Mouse (Mus musculus) adrenal gland, postnatal 14 days (tissue): ENCODE measurements around the gene Srprb. TPM values are rescaled to one million over a fixed set of nuclear protein-coding genes. Genes with fewer than 3 reads are reported as not detected.
A peak's percentile ranks its signal among the peaks of the same experiment; 100 is the strongest.
"Not testable (repeated sequence)": the region's sequence is repeated elsewhere in the genome, so short reads cannot be mapped to it uniquely, and the experiment has no call there.

Experiments used
- DNase-seq: peaks from one replicate; pipeline ENCODE4 v3.0.0; 2021; ENCODE audit warnings: mixed read lengths
- total RNA-seq: library from RNA; stranded (reverse); gene quantifications from 2 replicates; pipeline ENCODE4 v1.2.3, GENCODE M21; 2021

Srprb gene
- total RNA-seq, 1 experiment from 2014 or later, result 27.0 TPM

DNA sequence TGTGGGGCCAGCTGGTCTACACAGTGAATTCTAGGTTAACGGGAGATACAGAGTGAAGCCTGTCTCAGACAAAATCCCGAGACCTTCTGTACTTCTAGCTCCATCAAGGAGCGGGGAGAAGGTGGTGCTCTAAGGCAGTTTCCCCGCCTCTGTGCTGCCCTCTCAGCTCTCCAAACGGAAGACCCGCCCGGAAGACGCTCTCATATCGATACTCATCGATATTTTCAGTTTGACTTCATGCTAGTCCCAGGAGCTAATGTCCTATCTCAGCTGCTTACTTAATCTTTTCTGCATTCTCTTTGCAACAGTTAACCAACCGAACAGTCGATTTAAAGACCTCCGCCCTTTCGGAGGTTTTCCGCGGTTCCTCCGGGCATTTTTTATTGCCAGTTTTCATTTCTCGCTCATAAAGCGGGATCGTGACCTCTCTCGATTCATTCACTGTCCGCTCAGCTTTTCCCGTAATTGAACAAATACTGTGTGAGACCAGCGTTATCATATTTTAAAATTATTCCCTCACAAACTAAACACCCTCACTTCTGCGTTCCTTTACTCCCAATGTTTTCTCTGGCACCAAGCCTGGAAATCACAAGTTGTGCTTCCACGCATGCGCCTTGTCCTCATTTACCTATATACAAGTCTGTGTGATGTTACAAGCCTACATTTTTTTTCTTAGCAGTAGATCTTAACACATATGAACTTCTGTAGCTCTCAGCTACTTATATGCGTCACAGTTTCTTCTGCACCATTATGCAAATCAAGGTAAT is 10.9 kb upstream of the Srprb start:
- DNase-seq, result no peak

DNA sequence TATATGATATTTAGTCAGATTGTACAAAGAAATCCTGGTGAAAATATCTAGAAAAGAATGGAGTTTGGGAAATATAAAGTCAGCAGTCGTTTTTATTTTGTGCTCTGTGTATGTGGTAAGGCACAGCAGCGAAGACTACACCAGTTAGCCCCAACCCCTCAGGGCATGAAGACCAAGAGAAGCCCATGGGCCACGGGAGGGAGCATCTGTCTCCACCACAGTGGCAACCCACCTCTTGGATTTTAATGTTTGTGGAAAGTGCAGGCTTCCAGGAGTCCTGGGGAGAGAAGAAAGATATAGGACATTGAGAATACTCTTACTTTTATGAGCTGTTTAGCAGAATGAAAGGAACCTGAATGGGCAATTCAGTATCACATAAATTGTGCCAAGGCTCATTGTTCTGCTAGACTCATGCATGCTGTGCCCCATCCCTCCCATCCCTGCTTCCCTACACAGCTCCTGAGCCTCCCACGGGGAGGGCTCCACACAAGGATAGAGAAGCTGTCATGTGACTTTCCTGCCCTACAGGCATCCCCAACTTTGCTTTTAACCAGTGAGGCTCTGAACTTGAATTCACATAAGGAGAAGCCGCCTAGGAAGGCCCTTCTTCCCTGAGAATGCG is 7.0 kb upstream of the Srprb start:
- no peak for DNase-seq

DNA sequence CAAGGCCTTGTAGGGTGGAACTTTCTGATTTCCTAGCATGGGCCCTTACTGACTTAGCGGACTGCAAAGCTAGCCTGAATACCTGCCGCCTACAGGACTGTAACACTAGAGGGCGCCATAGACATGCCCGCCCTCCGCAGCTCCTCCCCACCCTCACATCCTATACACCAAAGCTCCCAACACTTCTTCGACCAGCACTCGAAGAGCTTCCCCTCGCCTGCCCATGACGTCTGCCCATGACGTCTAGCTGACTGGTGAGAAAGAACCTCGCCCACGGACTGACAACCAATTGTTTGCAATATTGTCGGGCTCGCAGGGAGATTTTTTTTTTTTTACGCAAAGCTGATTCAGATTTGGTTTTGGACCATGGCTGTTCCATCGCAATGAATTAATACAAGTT is 5.9 kb upstream of the Srprb start:
- peak; percentile 74 for DNase-seq

DNA sequence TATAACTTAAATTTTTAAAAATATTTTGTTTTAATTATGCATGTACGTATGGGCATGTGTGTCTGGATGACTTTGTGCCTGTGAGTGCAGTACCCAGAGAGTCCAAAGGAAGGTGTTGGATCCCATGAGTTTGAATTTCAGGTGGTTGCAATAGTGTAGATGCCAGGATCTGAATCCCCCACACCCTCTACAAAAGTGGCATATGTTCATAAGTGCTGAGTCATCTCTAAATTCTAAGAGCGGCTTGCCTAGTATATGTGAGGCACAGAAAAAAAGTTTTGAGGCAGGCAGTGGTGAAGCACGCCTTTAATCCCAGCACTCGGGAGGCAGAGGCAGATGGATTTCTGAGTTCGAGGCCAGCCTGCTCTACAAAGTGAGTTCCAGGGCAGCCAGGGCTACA is 3.8 kb upstream of the Srprb start:
- DNase-seq, result no peak

DNA sequence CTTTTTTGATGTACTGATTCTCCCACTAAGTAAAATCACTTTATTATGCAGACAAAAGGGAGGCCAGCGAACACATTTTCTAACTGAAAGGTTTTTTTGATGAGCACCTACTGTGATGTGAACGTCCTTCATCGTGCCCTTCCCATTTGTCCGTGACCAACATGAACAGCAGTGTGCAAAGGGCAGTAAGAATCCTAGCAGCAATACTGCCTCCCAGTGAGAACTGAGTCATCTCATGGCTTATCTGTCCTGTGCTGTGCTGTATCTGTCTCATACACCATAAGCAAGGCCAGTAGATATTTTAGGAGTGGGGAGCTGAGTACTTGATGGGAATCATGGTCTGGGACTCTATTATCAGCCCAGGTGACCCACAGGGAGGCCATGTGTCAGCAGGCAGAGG is 13.5 kb downstream of the Srprb start:
- peak; percentile 21 for DNase-seq

DNA sequence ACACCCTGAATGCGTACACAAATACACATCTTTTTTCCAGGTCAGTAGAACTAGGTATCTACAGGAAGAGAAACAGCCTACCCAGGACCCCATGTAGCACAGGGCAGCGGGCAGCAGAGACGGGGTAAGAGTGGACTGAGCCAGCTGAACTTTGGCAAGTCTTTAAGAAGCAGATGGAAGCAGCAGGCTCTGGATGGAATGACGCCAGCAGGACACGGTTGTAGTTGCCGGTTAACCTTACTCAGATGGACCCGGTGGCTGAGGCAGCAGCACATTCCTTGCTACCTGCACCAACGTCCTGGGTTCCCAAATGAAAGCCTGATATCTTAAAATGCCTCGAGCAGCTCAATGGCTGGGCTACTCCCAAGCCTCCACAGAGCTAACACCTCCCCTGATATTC is 15.2 kb downstream of the Srprb start:
- peak; percentile 28 for DNase-seq

DNA sequence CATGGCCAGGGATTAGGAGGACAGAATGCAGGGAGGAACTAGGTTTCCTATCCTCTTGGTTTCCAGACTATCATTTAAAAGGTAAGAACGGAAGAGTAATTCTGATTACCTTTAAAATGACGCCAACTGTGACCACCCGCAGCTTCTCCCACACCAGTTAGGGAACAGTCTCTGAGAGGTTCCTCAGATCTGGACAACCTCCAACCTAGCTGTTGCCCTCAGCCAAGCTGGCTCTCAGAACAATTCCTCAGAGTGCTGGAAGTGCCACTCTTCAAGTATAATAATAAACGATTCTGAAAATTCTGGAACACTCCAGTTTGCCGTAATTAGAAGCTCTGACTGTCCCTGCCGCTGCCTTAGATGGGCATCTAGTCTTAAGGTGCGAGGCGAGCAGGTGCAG is 16.0 kb downstream of the Srprb start:
- no peak for DNase-seq

DNA sequence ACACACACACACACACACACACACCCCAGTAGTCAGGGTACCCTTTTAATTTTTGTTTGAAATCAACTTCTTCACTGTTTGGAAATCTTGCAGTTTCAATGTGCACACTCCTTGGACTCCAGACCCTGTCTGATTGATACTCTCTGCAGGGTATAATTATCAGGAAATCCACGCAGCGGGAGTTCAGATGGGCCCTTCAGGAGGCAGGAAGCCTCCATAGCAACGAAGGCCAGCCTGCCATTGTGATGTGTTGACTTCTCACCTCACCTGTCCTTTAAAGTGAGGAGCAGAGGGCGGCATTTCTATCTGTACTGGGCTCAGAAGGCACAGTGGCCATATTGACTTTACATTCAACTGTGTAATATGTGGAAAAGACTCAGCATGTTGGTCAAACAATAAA is 17.1 kb downstream of the Srprb start:
- no peak for DNase-seq

DNA sequence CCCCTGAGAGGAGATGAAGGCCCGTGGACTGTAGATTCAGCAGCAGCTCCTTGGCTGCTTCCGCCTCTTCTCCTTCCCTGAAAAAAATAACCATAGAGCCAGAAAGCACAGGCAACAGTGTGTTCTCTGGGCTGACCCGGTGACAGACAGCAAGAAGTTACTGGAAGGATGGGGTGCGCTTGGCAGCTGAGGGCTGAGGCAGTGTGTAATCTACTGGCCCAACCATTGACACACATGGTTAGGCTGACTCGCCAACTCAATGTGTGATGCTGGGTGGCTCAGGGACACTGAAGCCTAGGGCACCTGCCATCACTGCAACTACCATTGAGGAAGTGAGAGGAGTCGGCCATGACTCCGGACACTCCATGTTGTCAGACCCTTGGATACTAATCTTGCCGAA is 20.1 kb downstream of the Srprb start:
- no peak for DNase-seq

DNA sequence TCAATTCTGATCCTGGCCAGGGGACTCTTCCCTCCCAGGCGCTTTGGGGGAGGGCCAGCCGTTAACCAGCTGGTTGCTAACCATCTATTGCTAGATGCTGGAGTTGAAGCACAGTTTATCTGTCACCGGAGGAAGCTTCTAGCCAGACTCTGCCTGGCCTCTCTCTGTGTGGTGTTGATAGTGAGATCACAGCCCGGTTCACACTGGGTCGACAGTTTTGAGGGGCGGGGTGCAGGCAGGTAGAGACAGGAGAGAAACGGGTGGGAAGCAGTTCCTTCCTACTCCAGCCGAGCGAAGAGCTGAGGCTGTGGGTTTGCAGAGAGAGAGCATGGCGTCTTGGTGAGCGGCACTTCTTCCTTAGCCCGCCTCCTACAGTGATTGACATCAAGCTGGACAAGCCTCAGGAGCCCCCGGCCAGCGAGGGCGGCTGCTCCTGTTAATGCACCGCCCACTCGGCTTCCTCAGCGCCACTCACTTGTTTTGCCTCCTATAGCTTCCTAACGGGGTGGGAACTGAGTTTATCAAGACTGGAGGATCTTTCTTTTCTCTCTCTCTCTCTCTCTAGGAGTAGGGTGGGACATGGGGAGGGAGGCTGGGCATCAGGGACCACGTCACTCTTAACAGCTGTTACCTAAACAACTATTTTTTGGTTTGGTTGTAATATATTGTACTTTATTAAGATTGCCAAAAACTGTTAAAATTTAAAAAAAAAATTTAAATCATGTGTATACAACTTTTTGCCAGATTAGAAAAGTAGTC is 21.0 kb downstream of the Srprb start:
- peak; percentile 86 for DNase-seq

DNA sequence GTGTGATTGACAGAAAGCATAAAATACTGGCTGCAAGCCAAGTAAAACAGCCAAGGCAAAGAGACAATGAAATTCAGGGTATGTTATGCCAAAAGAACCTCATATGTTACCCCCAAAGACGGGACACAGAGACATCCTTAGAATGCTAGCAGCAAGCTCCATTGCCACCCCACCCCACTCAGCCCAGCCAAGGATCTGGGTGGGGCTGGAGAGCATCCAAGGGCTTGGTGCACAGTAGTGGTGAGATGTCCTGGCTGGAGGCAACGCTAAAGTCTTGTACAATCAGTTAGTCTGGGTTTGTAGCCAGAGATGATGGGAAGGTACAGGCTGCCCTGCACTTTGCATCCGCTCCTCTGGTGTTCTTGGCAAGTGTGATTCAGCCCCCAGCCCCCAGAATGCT is 21.6 kb downstream of the Srprb start:
- DNase-seq, result peak; percentile 56

DNA sequence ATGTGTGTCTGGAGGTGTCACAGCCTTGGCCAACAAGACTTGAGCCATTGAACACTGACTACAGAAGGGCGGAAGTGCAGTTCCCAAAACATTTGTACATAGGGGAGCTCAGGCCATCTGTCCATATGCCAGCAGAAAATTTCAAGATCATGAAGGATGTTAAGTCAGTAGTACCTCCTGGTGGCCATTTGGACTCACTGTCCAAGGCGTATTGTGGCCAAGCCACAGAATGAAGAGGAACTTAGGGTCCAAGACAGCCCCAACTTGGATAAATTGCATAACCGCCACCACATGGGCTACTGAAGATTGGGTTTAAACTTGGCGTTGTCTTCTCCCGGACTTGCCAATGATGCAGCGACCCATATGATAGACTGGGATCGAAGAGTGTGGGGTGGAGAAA is 26.2 kb downstream of the Srprb start:
- DNase-seq, result no peak

DNA sequence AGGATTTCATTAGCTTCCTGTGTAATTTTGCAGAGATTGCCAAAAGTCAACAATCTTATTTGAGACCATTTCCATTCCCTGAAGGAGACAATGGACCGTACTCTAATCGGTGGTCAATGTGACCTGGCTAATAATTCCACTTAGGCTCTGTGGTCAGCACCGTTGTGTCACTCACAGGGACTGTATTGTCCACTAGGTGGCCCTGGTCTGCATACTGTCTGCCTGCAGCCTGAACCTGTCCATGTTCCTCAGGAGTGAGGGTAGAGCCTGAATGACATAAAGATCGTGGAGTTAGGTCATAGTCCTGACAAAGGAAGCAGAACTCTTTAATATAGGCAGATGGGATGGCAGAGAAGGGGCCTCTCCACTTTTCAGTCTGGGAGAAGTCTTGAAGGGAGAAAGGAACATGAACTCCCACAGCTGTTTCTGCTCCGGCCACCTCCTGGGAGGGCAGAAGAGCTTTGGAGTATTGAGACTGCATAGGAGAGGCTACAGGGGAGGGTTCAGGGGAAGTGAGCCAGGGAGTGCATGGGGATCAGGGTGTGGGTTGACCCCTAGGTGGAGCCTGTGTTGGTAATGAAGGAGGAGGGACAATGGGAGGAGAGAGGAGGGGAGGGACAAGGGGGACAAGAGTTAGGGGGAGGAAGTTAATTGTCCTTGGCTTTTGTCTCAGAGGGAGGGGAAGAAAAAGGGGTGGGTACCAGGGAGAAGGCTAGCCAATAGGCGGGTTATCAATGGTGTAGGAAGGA is 27.0 kb downstream of the Srprb start:
- DNase-seq, result peak; percentile 66

DNA sequence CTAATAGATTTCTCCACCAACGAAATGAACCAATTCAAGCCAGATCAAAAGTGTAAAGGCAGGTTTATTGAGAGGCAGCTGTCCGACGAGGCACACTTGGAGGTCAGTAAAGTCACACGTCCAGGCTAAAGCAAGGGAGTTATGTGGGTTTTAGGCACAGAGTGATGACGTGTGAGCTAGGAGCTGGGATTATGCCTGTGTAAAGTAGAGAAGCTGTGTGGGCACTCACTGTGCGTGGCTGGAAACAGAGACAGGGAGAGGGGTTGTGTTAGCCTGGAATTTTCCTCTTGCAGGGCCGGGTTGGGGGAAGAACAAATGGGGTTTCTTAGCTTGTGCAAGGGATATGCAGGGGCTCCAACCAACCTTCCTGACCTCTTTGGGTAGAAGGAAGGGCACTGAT is 33.2 kb downstream of the Srprb start:
- no peak for DNase-seq

DNA sequence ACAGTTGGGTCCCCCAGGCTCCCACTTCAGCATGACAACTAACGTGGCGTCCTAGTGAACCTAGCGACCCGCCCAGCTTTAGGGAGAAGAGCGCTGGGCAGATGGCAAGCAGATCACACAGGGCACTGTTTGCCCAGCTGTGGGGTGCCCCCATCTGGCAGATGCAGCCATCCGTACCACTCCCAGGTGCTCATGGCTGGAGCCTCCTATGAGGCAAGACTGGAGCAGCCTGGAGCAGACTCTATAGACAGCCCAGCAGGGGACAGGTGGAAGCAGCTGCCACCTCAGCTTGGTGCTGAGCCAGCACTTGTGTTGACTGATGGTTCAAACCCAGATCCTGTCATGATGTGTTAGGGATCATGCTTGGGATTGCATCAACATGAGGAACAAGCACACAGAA is 33.9 kb downstream of the Srprb start:
- no peak for DNase-seq

DNA sequence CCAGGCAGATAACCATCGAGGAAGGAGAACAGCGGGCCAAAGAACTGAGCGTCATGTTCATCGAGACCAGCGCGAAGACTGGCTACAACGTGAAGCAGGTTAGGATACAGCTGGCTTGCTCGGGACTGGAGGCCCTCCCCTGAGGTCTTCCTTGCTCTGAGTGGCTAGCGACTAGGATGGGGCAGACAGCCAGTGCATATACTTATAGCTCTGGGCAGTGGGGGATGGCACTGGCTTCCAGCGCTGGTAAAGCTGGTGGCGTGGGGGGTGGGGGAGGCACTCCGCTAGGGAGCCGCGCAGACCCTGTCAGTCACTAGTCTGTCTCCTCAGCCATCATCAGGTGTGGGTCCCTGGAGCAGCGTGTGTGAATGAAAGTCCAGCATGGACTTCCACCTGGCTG is 38.1 kb downstream of the Srprb start:
- no peak for DNase-seq

DNA sequence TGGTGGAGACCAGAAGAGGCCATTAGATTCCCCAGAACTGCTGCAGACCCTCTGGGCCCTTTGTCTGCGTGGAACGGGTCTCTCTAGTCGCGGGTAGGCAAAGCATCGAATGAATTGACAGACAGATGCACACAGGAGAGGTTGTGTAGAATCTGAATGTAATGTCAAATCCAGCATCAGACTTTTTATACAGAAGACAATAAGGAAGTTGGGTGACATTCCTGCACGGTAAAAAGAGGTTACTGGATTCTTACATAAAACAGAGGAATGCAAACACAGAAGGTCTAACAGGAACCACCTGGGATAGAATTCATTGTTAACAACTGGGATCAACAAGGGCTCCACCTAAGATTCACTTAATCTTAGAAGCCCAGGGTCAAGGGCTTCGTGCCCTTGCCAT is 46.8 kb downstream of the Srprb start:
- not testable (repeated sequence) for DNase-seq

DNA sequence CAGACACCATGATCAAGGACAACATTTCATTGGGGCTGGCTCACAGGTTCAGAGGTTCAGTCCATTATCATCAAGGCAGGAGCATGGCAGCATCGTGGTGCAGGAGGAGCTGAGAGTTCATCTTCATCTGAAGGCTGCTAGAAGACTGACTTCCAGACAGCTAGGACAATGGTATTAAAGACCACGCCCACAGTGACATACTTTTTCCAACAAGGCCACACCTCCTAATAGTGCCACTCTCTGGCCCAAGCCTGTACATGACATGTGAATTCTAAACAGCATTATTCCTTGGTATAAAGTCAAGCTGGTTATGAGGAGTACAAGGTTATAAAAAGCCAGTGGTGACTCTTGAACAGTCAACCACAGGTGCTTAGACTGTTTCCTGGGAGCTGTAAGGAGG is 47.4 kb downstream of the Srprb start:
- no peak for DNase-seq

DNA sequence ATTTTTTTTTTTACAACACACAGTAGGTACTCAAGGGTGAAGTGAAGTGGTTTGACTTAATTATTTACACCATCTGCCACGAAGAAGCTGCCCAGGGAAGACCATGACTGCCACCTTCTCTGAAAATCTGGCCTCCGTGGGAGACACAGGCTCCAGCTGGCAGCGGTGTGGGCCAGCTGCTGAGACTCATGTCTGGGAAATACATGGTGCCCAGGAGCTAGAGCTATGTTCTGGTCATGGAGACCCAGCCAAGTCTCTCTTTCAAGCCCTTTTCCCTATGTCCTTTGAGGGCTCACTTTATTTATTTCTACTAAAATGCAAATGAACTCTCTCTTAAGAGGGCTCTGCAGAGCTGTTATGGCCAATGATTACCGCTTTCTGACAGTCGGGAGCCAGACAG is 48.7 kb downstream of the Srprb start:
- no peak for DNase-seq

DNA sequence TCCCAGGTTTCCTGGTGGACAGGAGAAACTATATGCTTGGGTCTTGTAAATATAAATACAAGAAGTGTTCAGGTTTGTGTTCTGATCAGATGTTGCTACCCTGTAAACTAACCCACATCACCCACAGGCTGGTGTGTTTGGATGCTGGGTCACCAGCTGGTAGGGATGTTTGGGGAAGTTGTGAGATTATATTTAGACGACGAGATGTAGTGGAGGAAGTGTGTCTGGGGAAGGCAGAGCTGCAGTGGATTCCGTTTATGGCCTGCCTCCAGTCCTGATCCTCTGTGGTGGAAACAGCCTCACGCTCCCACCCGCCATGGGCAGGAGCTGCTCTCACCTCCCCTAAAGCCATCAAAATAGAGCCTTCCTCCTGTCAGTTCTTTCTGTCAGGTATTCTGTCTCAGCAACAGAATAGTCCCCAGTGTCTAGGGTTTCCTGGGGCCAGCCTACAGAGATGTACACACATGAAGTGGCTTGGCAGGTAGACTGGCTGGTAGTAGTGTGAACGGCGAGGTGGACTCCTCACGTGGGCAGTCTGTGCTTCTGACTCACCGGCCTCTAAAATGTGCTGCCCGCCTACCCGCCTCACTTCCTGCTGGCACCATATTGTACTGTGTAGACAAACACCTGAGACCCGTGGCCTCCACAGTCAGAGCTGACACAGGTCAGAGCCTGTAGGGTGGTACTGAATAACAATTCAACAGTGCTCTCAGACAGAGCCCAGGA is 52.7 kb downstream of the Srprb start:
- no peak for DNase-seq

DNA sequence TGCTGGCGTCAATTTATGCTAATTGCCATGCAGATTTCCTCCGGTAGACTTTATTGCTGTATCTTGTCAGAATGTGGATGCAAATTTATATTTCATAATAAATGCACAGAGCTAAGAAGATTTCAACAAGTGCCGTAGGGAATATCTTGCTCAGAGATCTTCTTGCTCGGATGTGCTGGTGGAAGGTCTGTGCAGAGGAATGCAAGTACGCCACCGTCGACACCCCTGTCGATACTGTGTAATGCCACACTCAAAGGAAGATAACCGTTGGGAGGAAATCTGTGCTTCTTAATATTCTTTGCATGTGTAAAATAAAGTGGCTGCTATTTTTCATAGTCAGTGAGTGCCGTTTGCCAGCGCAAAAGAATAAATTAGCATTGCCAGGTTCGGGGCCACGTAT is 54.8 kb downstream of the Srprb start:
- no peak for DNase-seq

DNA sequence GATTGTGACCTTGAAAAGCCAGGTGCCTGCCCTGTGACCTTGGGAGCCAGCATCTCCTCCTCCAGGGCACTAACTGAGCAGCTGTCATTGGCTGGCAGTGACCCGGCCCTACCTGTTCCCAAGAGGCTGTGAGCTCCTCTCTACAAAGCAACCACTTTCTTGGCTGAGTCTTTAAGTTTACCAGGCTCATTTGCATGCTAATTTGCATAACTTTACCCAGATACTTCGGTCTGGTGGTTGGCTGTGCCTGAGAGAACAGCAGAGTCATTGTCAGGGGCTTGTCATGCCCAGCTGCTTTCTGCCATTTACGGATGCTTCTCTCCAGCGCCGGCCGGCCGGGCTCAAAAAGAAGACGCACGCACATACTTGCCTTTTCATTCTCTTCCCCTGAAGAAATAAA is 55.2 kb downstream of the Srprb start:
- DNase-seq, result no peak
